Mouse (Mus musculus) erythroblast, adult 5-6 weeks (primary cell): ENCODE results near the gene Pgc. TPM values are rescaled to one million over a fixed set of nuclear protein-coding genes. Genes with fewer than 3 reads are reported as not detected.
A peak's percentile ranks its signal among the peaks of the same experiment; 100 is the strongest.

Source experiments
- ATAC-seq: replicated peaks from 2 replicates; pipeline ENCODE4 v1.8.0; 2016; ENCODE audit warnings: moderate number of reproducible peaks, mild to moderate bottlenecking, moderate TSS enrichment, inconsistent platforms; ENCODE audit not compliant: poor library complexity, low FRiP score, severe bottlenecking
- total RNA-seq, 2 experiments: library from RNA; stranded (forward) in 1 of 2; stranded (reverse) in 1 of 2; fragments of 150-400 nt in 1 of 2; fragments of 200-764, 138-1000 nt in 1 of 2; gene quantifications; 2 replicates each; pipeline versions ENCODE4 v1.2.3 to v1.2.4; 2015 to 2017; ENCODE audit warnings: low replicate concordance in 2 of 2

The Pgc gene
- total RNA-seq, 2 experiments from 2014 or later, result not detected

GRCm38 (mm10) chr17:47706196-47706595 is 20.4 kb upstream of the Pgc start:
- no peak for ATAC-seq

- no peak for ATAC-seq
These were observed 18.7 kb upstream of the Pgc start for GRCm38 (mm10) chr17:47707961-47708360.

- no peak for ATAC-seq
These were observed 17.7 kb upstream of the Pgc start for GRCm38 (mm10) chr17:47708972-47709371.

- no peak for ATAC-seq
These were observed 16.6 kb upstream of the Pgc start for GRCm38 (mm10) chr17:47710036-47710435.

GRCm38 (mm10) chr17:47711883-47712282 is 14.8 kb upstream of the Pgc start:
- ATAC-seq, result no peak

- ATAC-seq, result no peak
These were observed 13.6 kb upstream of the Pgc start for GRCm38 (mm10) chr17:47712889-47713571.

- no peak for ATAC-seq
These were observed 11.6 kb upstream of the Pgc start for GRCm38 (mm10) chr17:47715037-47715436.

- ATAC-seq, result no peak
These were observed 5.5 kb upstream of the Pgc start for GRCm38 (mm10) chr17:47721183-47721582.

GRCm38 (mm10) chr17:47730633-47731575 is 4.3 kb downstream of the Pgc start:
- no peak for ATAC-seq

- no peak for ATAC-seq
These were observed 9.0 kb downstream of the Pgc start for GRCm38 (mm10) chr17:47735553-47736100.

GRCm38 (mm10) chr17:47736856-47737255 is 10.2 kb downstream of the Pgc start, which contains the start of gene Tfeb:
Gene Tfeb (plus strand): TSS chr17:47737030.
- ATAC-seq, result peak; percentile 93

GRCm38 (mm10) chr17:47737271-47738065 is 10.8 kb downstream of the Pgc start:
- ATAC-seq, result peak; percentile 56

- 0 out of 2 replicates have a peak, but pooled peaks have one; percentile 5 for ATAC-seq
These were observed 11.6 kb downstream of the Pgc start for GRCm38 (mm10) chr17:47738066-47738878.

- no peak for ATAC-seq
These were observed 12.5 kb downstream of the Pgc start for GRCm38 (mm10) chr17:47738879-47739798.

GRCm38 (mm10) chr17:47740186-47740585 is 13.5 kb downstream of the Pgc start:
- ATAC-seq, result no peak

GRCm38 (mm10) chr17:47742991-47743734 is 16.5 kb downstream of the Pgc start:
- no peak for ATAC-seq

- no peak for ATAC-seq
These were observed 17.4 kb downstream of the Pgc start for GRCm38 (mm10) chr17:47744086-47744485.
